Mouse (Mus musculus) kidney, adult 2 months (tissue): Measurements from ENCODE around the gene Creb5.

Experiments
- CTCF ChIP-seq: fragments of 200-500 bp; conservative IDR thresholded peaks from 2 replicates; pipeline ENCODE4 v1.5.1; 2011; ENCODE audit warnings: low read depth, mild to moderate bottlenecking, control low read depth, low read length, moderate library complexity, mixed read lengths; ENCODE audit not compliant: insufficient read depth, insufficient read length
- POLR2A ChIP-seq: fragments of 200-500 bp; IDR thresholded peaks from one replicate; pipeline ENCODE4 v1.6.1; 2011; ENCODE audit warnings: low read depth, low read length, control low read depth

- TF ChIP-seq CTCF (no peak), POLR2A (no peak)
These were observed 184.0 kb downstream of the Creb5 start for GRCm38 (mm10) chr6:53470999-53471591.
